Mouse (Mus musculus): ENCODE data around the gene Acr.

Acr gene

GRCm38 (mm10) chr15:89568114-89568513 lies at the start of gene Acr:
Acr (plus strand) TSS chr15:89568326.
- DNase-seq (ENCODE audit: low spot score): no peak

GRCm38 (mm10) chr15:89521951-89522350 lies 46.2 kb upstream of the Acr start:
- no peak for DNase-seq (ENCODE audit: low spot score)

GRCm38 (mm10) chr15:89522566-89523282 lies 45.4 kb upstream of the Acr start:
- no peak for DNase-seq (ENCODE audit: low spot score)

GRCm38 (mm10) chr15:89523283-89523832 lies 44.8 kb upstream of the Acr start:
- no peak for DNase-seq (ENCODE audit: low spot score)

DNA sequence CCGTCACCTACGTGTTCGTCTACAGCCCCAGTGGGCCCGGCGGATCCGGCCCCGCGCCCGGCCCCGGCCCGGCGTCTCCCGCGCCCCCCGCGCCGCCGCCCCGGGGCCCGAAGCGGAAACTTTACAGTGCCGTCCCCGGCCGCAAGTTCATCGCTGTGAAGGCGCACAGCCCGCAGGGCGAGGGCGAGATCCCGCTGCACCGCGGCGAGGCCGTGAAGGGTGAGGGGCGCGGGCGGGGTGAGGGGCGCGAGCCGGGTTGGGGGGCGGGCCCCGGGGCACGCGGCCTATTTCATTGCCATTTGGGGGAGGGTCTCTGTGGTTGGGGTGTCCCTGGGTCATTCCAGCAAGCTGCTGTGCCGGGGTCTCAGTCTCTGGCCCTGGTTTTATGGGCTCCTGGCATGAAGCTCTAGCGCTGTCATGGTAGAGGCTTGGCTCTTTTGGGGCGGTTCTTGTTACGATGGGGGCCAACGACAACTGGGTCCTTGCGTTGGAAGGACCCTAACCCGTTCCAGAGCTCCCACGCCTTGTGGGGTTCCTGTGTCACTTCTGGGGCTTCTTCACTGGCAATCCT lies 44.0 kb upstream of the Acr start:
- DNase-seq (ENCODE audit: low spot score): no peak

- DNase-seq (ENCODE audit: low spot score): no peak
These were observed 43.3 kb upstream of the Acr start for GRCm38 (mm10) chr15:89524611-89525415.

GRCm38 (mm10) chr15:89525464-89525863 lies 42.7 kb upstream of the Acr start:
- no peak for DNase-seq (ENCODE audit: low spot score)

- DNase-seq (ENCODE audit: low spot score): no peak
These were observed 42.2 kb upstream of the Acr start for GRCm38 (mm10) chr15:89525896-89526295.

GRCm38 (mm10) chr15:89526776-89527325 lies 41.3 kb upstream of the Acr start:
- no peak for DNase-seq (ENCODE audit: low spot score)

GRCm38 (mm10) chr15:89527466-89527865 lies 40.7 kb upstream of the Acr start:
- no peak for DNase-seq (ENCODE audit: low spot score)

DNA sequence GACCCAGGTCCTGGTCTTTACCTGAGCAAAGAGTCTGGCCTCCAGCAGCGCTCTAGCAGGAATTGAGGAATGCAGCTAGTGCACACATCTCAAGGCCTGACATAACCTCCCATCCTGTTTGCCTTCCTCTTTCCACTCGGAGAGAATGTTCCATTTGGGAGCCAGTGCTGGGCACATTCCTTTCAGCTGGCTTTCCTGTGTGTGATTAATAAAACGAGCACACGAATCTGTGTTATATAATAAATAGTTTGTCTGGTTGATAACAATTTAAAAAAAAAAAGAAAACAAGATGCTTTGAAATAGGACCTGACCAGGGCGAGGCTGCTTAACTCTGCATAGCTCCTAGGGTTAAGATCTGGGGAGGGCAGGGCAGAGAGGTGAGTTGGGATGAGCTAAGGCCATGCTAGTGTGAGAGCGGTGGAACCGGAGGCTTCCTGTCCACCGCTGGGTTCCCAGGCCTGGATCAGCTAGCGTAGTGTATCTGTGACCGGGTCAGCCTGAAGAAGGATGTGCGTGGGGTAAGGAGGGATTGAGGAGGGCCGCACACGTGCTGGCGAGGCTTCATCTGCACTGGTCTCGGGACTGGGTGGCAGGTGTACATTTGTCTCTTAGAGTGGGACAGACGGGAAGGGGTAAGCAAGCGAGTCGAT lies 39.8 kb upstream of the Acr start:
- DNase-seq (ENCODE audit: low spot score): no peak

- DNase-seq (ENCODE audit: low spot score): no peak
These were observed 39.2 kb upstream of the Acr start for GRCm38 (mm10) chr15:89528923-89529322.

DNA sequence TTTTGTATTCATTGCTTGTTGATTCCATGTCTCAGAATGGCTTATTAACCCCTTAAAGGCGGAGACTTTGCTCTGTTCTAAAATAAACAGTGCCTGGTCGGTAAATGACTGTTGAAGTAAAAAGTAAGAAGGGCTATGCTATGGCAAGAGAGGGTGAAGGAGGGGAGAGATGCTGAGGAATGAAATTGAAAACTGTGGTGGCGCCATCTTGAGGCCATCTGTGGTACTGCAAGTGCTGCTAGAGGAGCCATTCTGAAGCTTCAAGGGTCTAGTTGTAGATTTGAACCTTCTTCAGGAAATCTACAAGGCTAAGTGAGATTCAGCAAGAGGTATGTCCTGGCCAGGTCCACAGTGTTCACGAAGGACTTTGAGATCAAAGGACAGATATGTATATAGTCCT lies 37.8 kb upstream of the Acr start:
- peak; percentile 36 for DNase-seq (ENCODE audit: low spot score)

DNA sequence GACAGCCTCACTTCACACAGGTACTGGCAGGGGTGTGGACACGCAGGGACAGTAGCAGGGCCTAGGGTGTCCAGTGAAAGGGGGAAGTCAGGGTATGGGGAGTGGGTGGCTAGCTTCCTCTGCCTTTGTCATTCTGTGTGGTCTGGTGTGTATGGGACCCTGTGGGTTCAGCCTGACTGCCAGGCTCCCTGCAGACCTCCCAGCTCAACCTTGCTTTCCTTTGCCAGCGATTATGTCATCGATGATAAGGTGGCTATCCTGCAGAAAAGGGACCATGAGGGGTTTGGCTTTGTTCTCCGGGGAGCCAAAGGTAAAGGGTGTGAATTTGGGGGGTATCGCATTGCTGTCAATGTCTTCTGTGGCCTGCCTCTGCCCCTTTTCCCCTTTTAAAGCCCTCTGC lies 36.7 kb upstream of the Acr start:
- DNase-seq (ENCODE audit: low spot score): no peak

- no peak for DNase-seq (ENCODE audit: low spot score)
These were observed 35.9 kb upstream of the Acr start for GRCm38 (mm10) chr15:89532026-89532923.

- no peak for DNase-seq (ENCODE audit: low spot score)
These were observed 34.9 kb upstream of the Acr start for GRCm38 (mm10) chr15:89532924-89533842.

GRCm38 (mm10) chr15:89533843-89534207 lies 34.3 kb upstream of the Acr start:
- DNase-seq (ENCODE audit: low spot score): no peak

DNA sequence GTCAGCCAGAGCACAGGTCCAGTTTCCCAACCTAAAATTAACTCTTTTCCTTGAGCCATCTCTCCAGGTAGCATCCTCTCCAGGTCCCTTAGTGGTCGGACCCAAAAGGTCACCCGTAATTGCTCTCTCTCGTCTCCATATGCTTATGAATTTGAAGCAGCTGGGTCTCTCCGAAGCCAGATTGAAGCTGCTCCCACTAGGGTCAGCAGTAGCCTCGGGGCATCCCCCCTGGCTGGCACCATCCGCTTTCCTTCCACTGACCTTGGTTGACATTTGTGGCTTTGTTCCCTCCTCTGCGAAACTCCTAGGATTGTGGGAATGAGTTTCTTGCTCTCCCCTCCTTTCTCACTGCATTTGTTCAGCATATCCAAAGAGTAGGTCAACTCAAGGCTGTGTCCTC lies 24.0 kb upstream of the Acr start:
- no peak for DNase-seq (ENCODE audit: low spot score)

- DNase-seq (ENCODE audit: low spot score): no peak
These were observed 20.8 kb upstream of the Acr start for GRCm38 (mm10) chr15:89547321-89547720.

All from ovary, postnatal 36 days (tissue).